Mouse (Mus musculus): Measurements from ENCODE around the gene Zyx. TPM values are rescaled to one million over a fixed set of nuclear protein-coding genes. Genes with fewer than 3 reads are reported as not detected.

Zyx gene
- 34.8 and 41.0 TPM in 2 replicates for polyA plus RNA-seq (2014; fragmentation: Nextera tagmentation; extraction: Ambion mirVana)

- Histone ChIP-seq H3K4me1 (ENCODE audit: control insufficient read depth, insufficient read depth, low read length) (peaks cover 20% of the 10 kb centered on the region), H3K27me3 (replicated peaks; ENCODE audit: control insufficient read depth, insufficient read depth, low read length) (no peaks in the 10 kb centered on the region), H3K36me3 (ENCODE audit: control insufficient read depth, insufficient read depth, low read length) (peaks cover 5% of the 10 kb centered on the region; the same call in 1 of the 2 replicates), H3K9ac (ENCODE audit: low read length) (peak within 1 kb of the TSS; percentile 85), H3K9me3 (replicated peaks; ENCODE audit: control insufficient read depth, low read length) (no peaks in the 10 kb centered on the region), H3K4me2 (ENCODE audit: low read length) (peak within 1 kb of the TSS; percentile 89), H3K27ac (ENCODE audit: low read depth, low read length) (peak within 1 kb of the TSS; percentile 87), H3K4me3 (ENCODE audit: low read depth, low read length) (peak within 1 kb of the TSS; percentile 83)
- DNase-seq (ENCODE audit: low spot score), result peak; percentile 84
- peak; percentile 89 for ATAC-seq
- WGBS, result under 1% methylated on average over 22 of the region's 36 CpGs
Measured at GRCm38 (mm10) chr6:42349426-42350020, at the start of gene Zyx. Gene Zyx (plus strand): TSS chr6:42349630.

GRCm38 (mm10) chr6:42309816-42310378 is 39.5 kb upstream of the Zyx start:
- no peaks in the 10 kb centered on the region for H3K4me1 ChIP-seq (ENCODE audit: control insufficient read depth, insufficient read depth, low read length)
- no peak overlapping the region for H3K27ac ChIP-seq (ENCODE audit: low read depth, low read length)
- ATAC-seq (no peak), DNase-seq (ENCODE audit: low spot score) (no peak)
- no peaks in the 10 kb centered on the region for H3K9me3 ChIP-seq (replicated peaks; ENCODE audit: control insufficient read depth, low read length)
- no peak overlapping the region for H3K4me3 ChIP-seq (ENCODE audit: low read depth, low read length)
- 44% methylated on average over 8 of the region's 8 CpGs for WGBS
- no peak overlapping the region for H3K4me2 ChIP-seq (ENCODE audit: low read length)
- H3K9ac ChIP-seq (ENCODE audit: low read length), result no peak overlapping the region
- H3K27me3 ChIP-seq (replicated peaks; ENCODE audit: control insufficient read depth, insufficient read depth, low read length), result no peaks in the 10 kb centered on the region
- peaks cover 77% of the 10 kb centered on the region for H3K36me3 ChIP-seq (ENCODE audit: control insufficient read depth, insufficient read depth, low read length)

- WGBS, result 93% methylated on average over 2 of the region's 2 CpGs
- no peak overlapping the region for H3K27ac ChIP-seq (ENCODE audit: low read depth, low read length)
- H3K4me3 ChIP-seq (ENCODE audit: low read depth, low read length), result no peak overlapping the region
- no peaks in the 10 kb centered on the region for H3K4me1 ChIP-seq (ENCODE audit: control insufficient read depth, insufficient read depth, low read length)
- DNase-seq (ENCODE audit: low spot score) (no peak), ATAC-seq (no peak)
- no peaks in the 10 kb centered on the region for H3K27me3 ChIP-seq (replicated peaks; ENCODE audit: control insufficient read depth, insufficient read depth, low read length)
- H3K9ac ChIP-seq (ENCODE audit: low read length), result no peak overlapping the region
- no peak overlapping the region for H3K4me2 ChIP-seq (ENCODE audit: low read length)
- H3K9me3 ChIP-seq (replicated peaks; ENCODE audit: control insufficient read depth, low read length), result no peaks in the 10 kb centered on the region
- H3K36me3 ChIP-seq (ENCODE audit: control insufficient read depth, insufficient read depth, low read length), result peaks cover 72% of the 10 kb centered on the region
Measured at GRCm38 (mm10) chr6:42310427-42311053, 38.9 kb upstream of the Zyx start.

- H3K36me3 ChIP-seq (ENCODE audit: control insufficient read depth, insufficient read depth, low read length), result peaks cover 45% of the 10 kb centered on the region
- H3K9ac ChIP-seq (ENCODE audit: low read length), result no peak overlapping the region
- DNase-seq (ENCODE audit: low spot score) (no peak), ATAC-seq (no peak)
- H3K27ac ChIP-seq (ENCODE audit: low read depth, low read length), result no peak overlapping the region
- H3K4me3 ChIP-seq (ENCODE audit: low read depth, low read length), result no peak overlapping the region
- WGBS, result 87% methylated on average over 4 of the region's 4 CpGs
- H3K9me3 ChIP-seq (replicated peaks; ENCODE audit: control insufficient read depth, low read length), result no peaks in the 10 kb centered on the region
- H3K27me3 ChIP-seq (replicated peaks; ENCODE audit: control insufficient read depth, insufficient read depth, low read length), result no peaks in the 10 kb centered on the region
- peaks cover 4% of the 10 kb centered on the region; the same call in 1 of the 2 replicates for H3K4me1 ChIP-seq (ENCODE audit: control insufficient read depth, insufficient read depth, low read length)
- no peak overlapping the region for H3K4me2 ChIP-seq (ENCODE audit: low read length)
Measured at GRCm38 (mm10) chr6:42318293-42318692, 31.1 kb upstream of the Zyx start.

GRCm38 (mm10) chr6:42323371-42324066 is 25.9 kb upstream of the Zyx start:
- H3K9me3 ChIP-seq (replicated peaks; ENCODE audit: control insufficient read depth, low read length), result no peaks in the 10 kb centered on the region
- peak overlapping the region; percentile 86 for H3K27ac ChIP-seq (ENCODE audit: low read depth, low read length)
- H3K9ac ChIP-seq (ENCODE audit: low read length), result peak overlapping the region; percentile 88
- peak; percentile 51 for DNase-seq (ENCODE audit: low spot score)
- peak overlapping the region; percentile 70 for H3K4me2 ChIP-seq (ENCODE audit: low read length)
- WGBS, result under 1% methylated on average over 27 of the region's 28 CpGs
- peaks cover 4% of the 10 kb centered on the region; the same call in 1 of the 2 replicates for H3K4me1 ChIP-seq (ENCODE audit: control insufficient read depth, insufficient read depth, low read length)
- ATAC-seq, result peak; percentile 21
- H3K4me3 ChIP-seq (ENCODE audit: low read depth, low read length), result peak overlapping the region; percentile 69
- H3K27me3 ChIP-seq (replicated peaks; ENCODE audit: control insufficient read depth, insufficient read depth, low read length), result no peaks in the 10 kb centered on the region
- H3K36me3 ChIP-seq (ENCODE audit: control insufficient read depth, insufficient read depth, low read length), result peaks cover 10% of the 10 kb centered on the region

GRCm38 (mm10) chr6:42324067-42324481 is 25.4 kb upstream of the Zyx start:
- no peaks in the 10 kb centered on the region for H3K27me3 ChIP-seq (replicated peaks; ENCODE audit: control insufficient read depth, insufficient read depth, low read length)
- H3K36me3 ChIP-seq (ENCODE audit: control insufficient read depth, insufficient read depth, low read length), result peaks cover 5% of the 10 kb centered on the region; the same call in 1 of the 2 replicates
- peaks cover 4% of the 10 kb centered on the region; the same call in 1 of the 2 replicates for H3K4me1 ChIP-seq (ENCODE audit: control insufficient read depth, insufficient read depth, low read length)
- DNase-seq (ENCODE audit: low spot score) (no peak), ATAC-seq (peak; percentile 67)
- peak overlapping the region; percentile 70 for H3K4me2 ChIP-seq (ENCODE audit: low read length)
- peak overlapping the region; percentile 86 for H3K27ac ChIP-seq (ENCODE audit: low read depth, low read length)
- H3K9me3 ChIP-seq (replicated peaks; ENCODE audit: control insufficient read depth, low read length), result no peaks in the 10 kb centered on the region
- WGBS, result 0% methylated on average over 10 of the region's 32 CpGs
- peak overlapping the region; percentile 88 for H3K9ac ChIP-seq (ENCODE audit: low read length)
- H3K4me3 ChIP-seq (ENCODE audit: low read depth, low read length), result peak overlapping the region; percentile 69

GRCm38 (mm10) chr6:42324482-42325267 is 24.8 kb upstream of the Zyx start, which contains the start of gene Fam131b:
Gene Fam131b (minus strand): TSS chr6:42324643.
- peaks cover 4% of the 10 kb centered on the region; the same call in 1 of the 2 replicates for H3K4me1 ChIP-seq (ENCODE audit: control insufficient read depth, insufficient read depth, low read length)
- H3K27me3 ChIP-seq (replicated peaks; ENCODE audit: control insufficient read depth, insufficient read depth, low read length), result no peaks in the 10 kb centered on the region
- H3K4me3 ChIP-seq (ENCODE audit: low read depth, low read length), result peak within 1 kb of the TSS; percentile 69
- H3K4me2 ChIP-seq (ENCODE audit: low read length), result peak within 1 kb of the TSS; percentile 70
- H3K9ac ChIP-seq (ENCODE audit: low read length), result peak within 1 kb of the TSS; percentile 88
- peak; percentile 89 for ATAC-seq
- no peaks in the 10 kb centered on the region for H3K9me3 ChIP-seq (replicated peaks; ENCODE audit: control insufficient read depth, low read length)
- WGBS, result under 1% methylated on average over 37 of the region's 68 CpGs
- peak within 1 kb of the TSS; percentile 86 for H3K27ac ChIP-seq (ENCODE audit: low read depth, low read length)
- peak; percentile 75 for DNase-seq (ENCODE audit: low spot score)
- H3K36me3 ChIP-seq (ENCODE audit: control insufficient read depth, insufficient read depth, low read length), result peaks cover 5% of the 10 kb centered on the region; the same call in 1 of the 2 replicates

- 2% methylated on average over 7 of the region's 7 CpGs for WGBS
- peak; percentile 30 for ATAC-seq
- peak; percentile 79 for DNase-seq (ENCODE audit: low spot score)
Measured at GRCm38 (mm10) chr6:42325268-42325609, 24.2 kb upstream of the Zyx start.

More at GRCm38 (mm10) chr6:42325268-42325609, 24.2 kb upstream of the Zyx start:
- no peaks in the 10 kb centered on the region for H3K27me3 ChIP-seq (replicated peaks; ENCODE audit: control insufficient read depth, insufficient read depth, low read length)
- peak overlapping the region; percentile 69 for H3K4me3 ChIP-seq (ENCODE audit: low read depth, low read length)
- H3K9ac ChIP-seq (ENCODE audit: low read length), result peak overlapping the region; percentile 88
- H3K36me3 ChIP-seq (ENCODE audit: control insufficient read depth, insufficient read depth, low read length), result peaks cover 5% of the 10 kb centered on the region; the same call in 1 of the 2 replicates
- peak overlapping the region; percentile 86 for H3K27ac ChIP-seq (ENCODE audit: low read depth, low read length)
- H3K4me2 ChIP-seq (ENCODE audit: low read length), result peak overlapping the region; percentile 70
- H3K9me3 ChIP-seq (replicated peaks; ENCODE audit: control insufficient read depth, low read length), result no peaks in the 10 kb centered on the region
- H3K4me1 ChIP-seq (ENCODE audit: control insufficient read depth, insufficient read depth, low read length), result peaks cover 4% of the 10 kb centered on the region; the same call in 1 of the 2 replicates
